Mouse (Mus musculus) kidney, adult 2 months (tissue): ENCODE measurements around the gene Stk40.

Source experiments
- CTCF ChIP-seq: fragments of 200-500 bp; conservative IDR thresholded peaks from 2 replicates; pipeline ENCODE4 v1.5.1; 2011; ENCODE audit warnings: low read depth, mild to moderate bottlenecking, control low read depth, low read length, moderate library complexity, mixed read lengths; ENCODE audit not compliant: insufficient read depth, insufficient read length
- POLR2A ChIP-seq: fragments of 200-500 bp; IDR thresholded peaks from one replicate; pipeline ENCODE4 v1.6.1; 2011; ENCODE audit warnings: low read depth, low read length, control low read depth

- TF ChIP-seq CTCF (no peak), POLR2A (no peak)
These were observed 4.4 kb upstream of the Stk40 start for GRCm38 (mm10) chr4:126099365-126099764.
